16 mouse cellular contexts compared by ENCODE assay signal in the genomic region with DNA sequence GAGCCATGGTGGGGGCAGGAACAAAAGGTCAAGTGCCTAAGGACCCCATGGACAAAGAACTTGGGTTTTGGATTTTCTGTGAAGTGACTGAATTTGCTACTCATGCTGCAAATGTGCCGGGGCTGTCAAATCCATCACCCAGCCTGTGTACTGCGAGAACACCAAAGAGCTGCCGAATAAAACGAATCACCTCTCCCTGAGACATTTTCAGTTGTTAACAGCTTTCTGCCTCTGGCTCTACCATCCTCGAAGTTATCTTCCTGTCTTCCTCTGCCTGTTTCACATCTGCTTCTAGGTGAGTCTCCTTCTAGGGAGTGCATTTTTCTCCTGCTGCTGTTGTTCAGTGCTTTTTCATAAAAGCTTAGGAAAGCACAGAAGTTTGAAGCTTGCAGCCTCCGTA.
"Had no signal": no experiment of that assay in that cellular context is flagged by ENCODE, and none has a peak within 500 bp of the region (broad histone marks: within the 10 kb centered on the region; RNA-seq: fewer than 3 reads in every experiment).

No protein-coding gene starts in this region.

- DNase-seq: kidney, postnatal 25 days; layer of hippocampus, adult 9-11 months; liver; lung, adult 18-20 months; lung, postnatal 14 days; lung, postnatal 4 days; midbrain, embryonic 14.5 days; thymus, adult 18-20 months; thymus, postnatal 36 days had no signal

- H3K27ac ChIP-seq: kidney, postnatal 0 days; layer of hippocampus, adult 2 months; limb, embryonic 10.5 days; limb, embryonic 13.5 days; liver, embryonic 12.5 days; liver, embryonic 15.5 days had no signal

- H3K4me1 ChIP-seq: liver, embryonic 12.5 days; liver, embryonic 15.5 days had no signal

- H3K27me3 ChIP-seq: limb, embryonic 13.5 days; liver, embryonic 12.5 days; liver, embryonic 15.5 days had no signal

- H3K4me3 ChIP-seq: layer of hippocampus, adult 2 months; limb, embryonic 10.5 days; limb, embryonic 13.5 days; liver, embryonic 12.5 days; liver, embryonic 15.5 days had no signal

- H3K9me3 ChIP-seq: limb, embryonic 10.5 days; limb, embryonic 13.5 days; liver, embryonic 12.5 days; liver, embryonic 15.5 days had no signal

- H3K4me2 ChIP-seq: limb, embryonic 13.5 days; liver, embryonic 12.5 days; liver, embryonic 15.5 days; midbrain, embryonic 11.5 days had no signal

- ATAC-seq: liver, embryonic 12.5 days had no signal

- H3K36me3 ChIP-seq: limb, embryonic 10.5 days; limb, embryonic 13.5 days; liver, embryonic 12.5 days; liver, embryonic 15.5 days had no signal

- H3K9ac ChIP-seq: limb, embryonic 13.5 days; liver, embryonic 12.5 days; liver, embryonic 15.5 days had no signal
